Mouse (Mus musculus) limb, embryonic 14.5 days (tissue): ENCODE measurements around the gene AU040320. TPM values are rescaled to one million over a fixed set of nuclear protein-coding genes. Genes with fewer than 3 reads are reported as not detected.
A peak's percentile ranks its signal among the peaks of the same experiment; 100 is the strongest.

Experiments
- ATAC-seq: fragments of 200-750 bp; cut with Nextera tagmentation; 2 replicates; pipeline ENCODE4 v1.8.0; 2017; ENCODE audit warnings: low read depth, moderate number of reproducible peaks, moderate TSS enrichment; ENCODE audit not compliant: low FRiP score
- DNase-seq: peaks from one replicate; pipeline ENCODE4 v3.0.0-alpha.2; 2015; ENCODE audit warnings: low spot score
- H3K27ac ChIP-seq: fragments of 300-500 bp; sonication (generic); replicated peaks from 2 replicates; pipeline ENCODE4 v1.5.1; 2014; ENCODE audit warnings: low read depth, mild to moderate bottlenecking, low read length, moderate library complexity, mixed read lengths
- H3K27me3 ChIP-seq: fragments of 300-500 bp; sonication (generic); 2 replicates; pipeline ENCODE4 v1.6.1; 2014; ENCODE audit warnings: low read length, mixed read lengths; ENCODE audit not compliant: control insufficient read depth, insufficient read depth
- H3K36me3 ChIP-seq: fragments of 300-500 bp; sonication (generic); 2 replicates; pipeline ENCODE4 v1.6.1; 2014; ENCODE audit warnings: mild to moderate bottlenecking, low read length, moderate library complexity, mixed read lengths; ENCODE audit not compliant: control insufficient read depth, insufficient read depth
- H3K4me1 ChIP-seq: fragments of 300-500 bp; sonication (generic); 2 replicates; pipeline ENCODE4 v1.6.1; 2014; ENCODE audit warnings: antibody characterized with exemption, low read length, mixed read lengths; ENCODE audit not compliant: control insufficient read depth, insufficient read depth
- H3K4me2 ChIP-seq: fragments of 300-500 bp; sonication (generic); replicated peaks from 2 replicates; pipeline ENCODE4 v1.6.1; 2014; ENCODE audit warnings: low read depth, mild to moderate bottlenecking, low read length, moderate library complexity; ENCODE audit not compliant: severe bottlenecking
- H3K4me3 ChIP-seq: fragments of 300-500 bp; sonication (generic); replicated peaks from 2 replicates; pipeline ENCODE4 v1.5.1; 2014; ENCODE audit warnings: low read length
- H3K9ac ChIP-seq: fragments of 300-500 bp; sonication (generic); 2 replicates; pipeline ENCODE4 v1.6.1; 2014; ENCODE audit warnings: mild to moderate bottlenecking, low read depth, low read length, moderate library complexity; ENCODE audit not compliant: severe bottlenecking
- H3K9me3 ChIP-seq: fragments of 300-500 bp; sonication (generic); 2 replicates; pipeline ENCODE4 v1.6.1; 2016; ENCODE audit warnings: low read length; ENCODE audit not compliant: control insufficient read depth
- POLR2A ChIP-seq: fragments of 200-500 bp; IDR thresholded peaks from 2 replicates; pipeline ENCODE4 v1.8.0; 2012; ENCODE audit warnings: inconsistent platforms, mild to moderate bottlenecking, moderate library complexity, borderline replicate concordance; ENCODE audit not compliant: insufficient read depth, insufficient read length; ENCODE audit errors: extremely low read depth
- WGBS: fragments of 180-500 bp; shearing (Covaris S2); extraction: QIAGEN DNeasy Blood & Tissue Kit; methylation state at CpG from one replicate; pipeline ENCODE4 v1.1.7; 2014; 5-methylcytosine and 5-hydroxymethylcytosine counted together
- polyA plus RNA-seq, 2 experiments: library from polyadenylated mRNA; depleted of rRNA in 1 of 2; stranded (reverse) in 1 of 2; unstranded in 1 of 2; fragments of >200 nt; fragmentation: Nextera tagmentation in 1 of 2; extraction: Ambion mirVana in 1 of 2; gene quantifications; 2 replicates each; pipeline versions ENCODE4 v1.2.1 to v1.2.3; 2012 to 2014

Gene AU040320
- polyA plus RNA-seq, 2 experiments, result 21.1 to 27.7 TPM

DNA sequence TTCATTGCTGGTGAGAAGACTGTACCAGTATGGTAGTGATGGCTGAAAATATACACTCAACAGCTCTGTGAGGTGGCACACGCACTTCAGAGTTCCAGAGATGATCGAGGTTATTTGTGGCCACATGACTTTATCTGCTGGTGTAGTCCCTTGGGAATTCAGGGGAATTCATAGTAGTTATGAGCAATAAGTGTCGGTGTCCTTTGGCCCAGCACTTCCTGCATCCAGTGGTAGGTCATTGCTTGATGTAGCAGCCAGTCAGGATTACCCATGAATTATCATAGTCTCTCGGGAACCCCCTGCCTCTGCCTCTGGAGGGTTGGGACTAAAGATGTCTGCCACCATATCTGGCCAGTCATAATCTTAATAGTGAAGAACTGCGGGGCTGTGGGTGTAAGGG lies 70.6 kb downstream of the AU040320 start:
- Histone ChIP-seq H3K36me3 (peaks cover 27% of the 10 kb centered on the region; the same call in 1 of the 2 replicates), H3K4me3 (no peak overlapping the region), H3K9me3 (no peaks in the 10 kb centered on the region), H3K9ac (no peak overlapping the region), H3K4me1 (no peaks in the 10 kb centered on the region), H3K27me3 (no peaks in the 10 kb centered on the region), H3K4me2 (no peak overlapping the region), H3K27ac (no peak overlapping the region)
- no peak for ATAC-seq
- no peak for TF ChIP-seq POLR2A
- 90% methylated on average over 5 of the region's 5 CpGs for WGBS
- DNase-seq, result no peak

- no peak overlapping the region for H3K4me3 ChIP-seq
- no peaks in the 10 kb centered on the region for H3K4me1 ChIP-seq
- no peak overlapping the region for H3K27ac ChIP-seq
- 99% methylated on average over 5 of the region's 5 CpGs for WGBS
- no peak for DNase-seq
- no peak overlapping the region for H3K4me2 ChIP-seq
- H3K9ac ChIP-seq, result no peak overlapping the region
- no peaks in the 10 kb centered on the region for H3K27me3 ChIP-seq
- TF ChIP-seq POLR2A, result no peak
- peaks cover 39% of the 10 kb centered on the region for H3K36me3 ChIP-seq
- ATAC-seq, result no peak
- no peaks in the 10 kb centered on the region for H3K9me3 ChIP-seq
Measured at GRCm38 (mm10) chr4:126831122-126831521, 77.8 kb downstream of the AU040320 start.

- H3K9ac ChIP-seq, result no peak overlapping the region
- no peak overlapping the region for H3K4me2 ChIP-seq
- 79% methylated on average over 7 of the region's 7 CpGs for WGBS
Measured at GRCm38 (mm10) chr4:126838799-126839198, 85.5 kb downstream of the AU040320 start.

GRCm38 (mm10) chr4:126839873-126840272 lies 86.5 kb downstream of the AU040320 start:
- H3K27me3 ChIP-seq, result no peaks in the 10 kb centered on the region
- no peak overlapping the region for H3K9ac ChIP-seq
- DNase-seq (peak; percentile 74), ATAC-seq (peak; percentile 63; the same call in 1 of the 2 replicates)
- no peak overlapping the region for H3K27ac ChIP-seq
- TF ChIP-seq POLR2A, result no peak
- no peaks in the 10 kb centered on the region for H3K9me3 ChIP-seq
- WGBS, result 25% methylated on average over 7 of the region's 7 CpGs
- H3K4me1 ChIP-seq, result no peaks in the 10 kb centered on the region
- no peak overlapping the region for H3K4me2 ChIP-seq
- peaks cover 55% of the 10 kb centered on the region for H3K36me3 ChIP-seq
- no peak overlapping the region for H3K4me3 ChIP-seq

More at GRCm38 (mm10) chr4:126838799-126839198, 85.5 kb downstream of the AU040320 start:
- Histone ChIP-seq H3K27ac (no peak overlapping the region), H3K36me3 (peaks cover 49% of the 10 kb centered on the region), H3K27me3 (no peaks in the 10 kb centered on the region), H3K9me3 (no peaks in the 10 kb centered on the region), H3K4me3 (no peak overlapping the region), H3K4me1 (no peaks in the 10 kb centered on the region)
- no peak for ATAC-seq
- TF ChIP-seq POLR2A, result no peak
- no peak for DNase-seq

DNA sequence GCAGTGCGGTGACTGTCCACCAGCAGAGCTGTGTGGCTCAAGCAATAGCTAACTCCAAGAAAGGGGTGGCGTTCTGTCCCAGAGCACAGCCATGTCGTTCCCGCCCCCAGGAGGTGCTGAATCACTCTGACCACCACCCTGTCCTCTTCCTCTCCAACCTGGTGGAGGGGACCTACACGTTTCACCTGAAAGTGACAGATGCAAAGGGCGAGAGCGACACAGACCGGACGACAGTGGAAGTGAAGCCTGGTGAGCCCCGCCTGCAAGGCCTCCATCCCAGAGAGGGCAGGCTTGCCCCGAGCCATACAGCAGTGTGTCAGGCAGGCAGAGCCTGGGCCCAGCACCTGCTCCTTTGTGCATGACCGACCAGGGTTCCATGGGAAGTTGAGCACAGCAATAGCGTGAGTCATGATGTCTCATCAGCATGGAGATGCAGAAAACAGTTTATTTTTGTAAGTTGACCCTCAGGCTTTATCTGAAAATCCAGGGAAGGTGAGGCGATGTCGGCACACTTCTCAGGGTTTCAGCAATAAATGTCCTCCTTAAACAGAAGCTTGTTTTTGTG lies 87.7 kb downstream of the AU040320 start:
- Histone ChIP-seq H3K27me3 (no peaks in the 10 kb centered on the region), H3K36me3 (peaks cover 49% of the 10 kb centered on the region), H3K9me3 (no peaks in the 10 kb centered on the region), H3K4me1 (no peaks in the 10 kb centered on the region), H3K4me3 (no peak overlapping the region), H3K9ac (no peak overlapping the region), H3K4me2 (no peak overlapping the region), H3K27ac (no peak overlapping the region)
- ATAC-seq (no peak), DNase-seq (no peak)
- TF ChIP-seq POLR2A, result no peak
- 94% methylated on average over 15 of the region's 15 CpGs for WGBS
